8 mouse cellular contexts compared by ENCODE assay signal in genomic region chr6:90470947-90471541, GRCm38 (mm10). TPM values are rescaled to one million over a fixed set of nuclear protein-coding genes. Genes with fewer than 3 reads are reported as not detected.
DNase-seq lines count a peak whose midpoint lies in the region; ATAC-seq lines count a peak whose summit lies in the region.

No protein-coding gene starts in this region.

- peak; percentile 43 to 62 for DNase-seq in adrenal gland, adult (ENCODE audit: inconsistent age in 2 of 2, low spot score in 1 of 2)
- no peak for DNase-seq in adrenal gland, adult 8-10 months
- DNase-seq in Muller cell, postnatal 12 days (ENCODE audit: inconsistent ontology term) = peak; percentile 61
- peak; percentile 86 for DNase-seq in gastrocnemius, postnatal 25 days
- no peak for DNase-seq in yolk sac, embryonic 10.5 days (ENCODE audit: low spot score)

- H3K4me2 ChIP-seq in kidney, embryonic 15.5 days = no peak overlapping the region
- no peak overlapping the region for H3K4me2 ChIP-seq in limb, embryonic 15.5 days
- H3K4me2 ChIP-seq in stomach, embryonic 14.5 days (replicated peaks; ENCODE audit: low read depth, low read length) = no peak overlapping the region

- no peak for ATAC-seq in kidney, embryonic 15.5 days (replicated peaks; ENCODE audit: low FRiP score)
- peak; percentile 71 for ATAC-seq in limb, embryonic 15.5 days (ENCODE audit: insufficient number of reproducible peaks, low FRiP score, low TSS enrichment, low read depth)
- ATAC-seq in stomach, embryonic 14.5 days (ENCODE audit: insufficient number of reproducible peaks, insufficient read depth, low FRiP score, low read depth) = no peak

- H3K4me1 ChIP-seq in kidney, embryonic 15.5 days = peaks cover 18% of the 10 kb centered on the region; the same call in 1 of the 2 replicates
- peaks cover 28% of the 10 kb centered on the region for H3K4me1 ChIP-seq in limb, embryonic 15.5 days
- no peaks in the 10 kb centered on the region; the same call in 1 of the 2 replicates for H3K4me1 ChIP-seq in stomach, embryonic 14.5 days (ENCODE audit: control insufficient read depth, insufficient read depth, low read length)

- 64% methylated on average over 12 of the region's 12 CpGs for WGBS in kidney, embryonic 15.5 days
- 24% methylated on average over 12 of the region's 12 CpGs for WGBS in limb, embryonic 15.5 days
- WGBS in stomach, embryonic 14.5 days = 51% methylated on average over 12 of the region's 12 CpGs

- H3K27me3 ChIP-seq in kidney, embryonic 15.5 days = no peaks in the 10 kb centered on the region
- H3K27me3 ChIP-seq in limb, embryonic 15.5 days = no peaks in the 10 kb centered on the region
- no peaks in the 10 kb centered on the region for H3K27me3 ChIP-seq in stomach, embryonic 14.5 days (ENCODE audit: control insufficient read depth, insufficient read depth, low read length)

- H3K36me3 ChIP-seq in kidney, embryonic 15.5 days = peaks cover 4% of the 10 kb centered on the region; the same call in 1 of the 2 replicates
- H3K36me3 ChIP-seq in limb, embryonic 15.5 days = peaks cover 16% of the 10 kb centered on the region; the same call in 1 of the 2 replicates
- no peaks in the 10 kb centered on the region for H3K36me3 ChIP-seq in stomach, embryonic 14.5 days (ENCODE audit: control insufficient read depth, insufficient read depth, low read length)

- H3K9ac ChIP-seq in kidney, embryonic 15.5 days = no peak overlapping the region
- no peak overlapping the region for H3K9ac ChIP-seq in limb, embryonic 15.5 days
- no peak overlapping the region for H3K9ac ChIP-seq in stomach, embryonic 14.5 days (replicated peaks; ENCODE audit: low read depth, low read length)

- H3K27ac ChIP-seq in kidney, embryonic 15.5 days = peak overlapping the region; percentile 68
- H3K27ac ChIP-seq in limb, embryonic 15.5 days = peak overlapping the region; percentile 83
- H3K27ac ChIP-seq in stomach, embryonic 14.5 days (ENCODE audit: low read length) = peak overlapping the region; percentile 44

- no peaks in the 10 kb centered on the region for H3K9me3 ChIP-seq in kidney, embryonic 15.5 days (replicated peaks)
- H3K9me3 ChIP-seq in limb, embryonic 15.5 days = no peaks in the 10 kb centered on the region
- H3K9me3 ChIP-seq in stomach, embryonic 14.5 days (ENCODE audit: control insufficient read depth, low read depth, low read length) = no peaks in the 10 kb centered on the region

- H3K4me3 ChIP-seq in kidney, embryonic 15.5 days (replicated peaks) = no peak overlapping the region
- H3K4me3 ChIP-seq in limb, embryonic 15.5 days = no peak overlapping the region
- H3K4me3 ChIP-seq in stomach, embryonic 14.5 days (ENCODE audit: low read depth, low read length) = no peak overlapping the region

RNA-seq across cellular contexts. Expression of gene Klf15, which starts 8.7 kb away (rescaled TPM):
- total RNA-seq in adrenal gland, adult 8-10 months (2022) = 10 to 100 TPM; 18.3 to 30.6 (median 27.6) TPM
- total RNA-seq in gastrocnemius, postnatal 25 days (2021) = 10 to 100 TPM; 29.8 to 33.3 TPM
- polyA plus RNA-seq in kidney, embryonic 15.5 days (2015; fragmentation: Nextera tagmentation; extraction: Ambion mirVana) = 11.7 and 12.6 TPM in 2 replicates
- polyA plus RNA-seq in limb, embryonic 15.5 days (2015; fragmentation: Nextera tagmentation; extraction: Ambion mirVana) = 5.9 and 6.0 TPM in 2 replicates
- polyA plus RNA-seq in stomach, embryonic 14.5 days (2014; fragmentation: Nextera tagmentation; extraction: Ambion mirVana) = 3.8 and 4.8 TPM in 2 replicates

RNA-seq across cellular contexts. Expression of gene Aldh1l1, which starts 15.2 kb away (rescaled TPM):
- 100 to 1,000 TPM; 137 to 222 (median 182) TPM for total RNA-seq in adrenal gland, adult 8-10 months (2022)
- total RNA-seq in gastrocnemius, postnatal 25 days (2021) = 1 to 10 TPM; 5.0 to 7.6 TPM
- 11.2 and 13.8 TPM in 2 replicates for polyA plus RNA-seq in kidney, embryonic 15.5 days (2015; fragmentation: Nextera tagmentation; extraction: Ambion mirVana)
- polyA plus RNA-seq in limb, embryonic 15.5 days (2015; fragmentation: Nextera tagmentation; extraction: Ambion mirVana) = 1.9 and 2.7 TPM in 2 replicates
- 2.5 and 4.3 TPM in 2 replicates for polyA plus RNA-seq in stomach, embryonic 14.5 days (2014; fragmentation: Nextera tagmentation; extraction: Ambion mirVana)

RNA-seq across cellular contexts. Expression of gene Cfap100, which starts 42.4 kb away (rescaled TPM):
- 1 to 10 TPM in 1 of 4 experiments, under 1 TPM in 2, not detected in 1; 0.23 to 2.5 (median 0.30) TPM for total RNA-seq in adrenal gland, adult 8-10 months (2022)
- total RNA-seq in gastrocnemius, postnatal 25 days (2021) = 1 to 10 TPM; 1.0 to 1.1 TPM
- polyA plus RNA-seq in kidney, embryonic 15.5 days (2015; fragmentation: Nextera tagmentation; extraction: Ambion mirVana) = 0.30 and 0.58 TPM in 2 replicates
- polyA plus RNA-seq in limb, embryonic 15.5 days (2015; fragmentation: Nextera tagmentation; extraction: Ambion mirVana) = 0.44 and 1.0 TPM in 2 replicates
- polyA plus RNA-seq in stomach, embryonic 14.5 days (2014; fragmentation: Nextera tagmentation; extraction: Ambion mirVana) = 0.61 and 0.71 TPM in 2 replicates

Comparison
In these comparisons a context has a peak if more than half of its experiments do, and no peak if none do; other contexts are left out.
1. DNase-seq: peak in adrenal gland, adult (2 of 2), Muller cell, postnatal 12 days (single experiment) and gastrocnemius, postnatal 25 days (single experiment); none in adrenal gland, adult 8-10 months (single experiment) and yolk sac, embryonic 10.5 days (single experiment).
2. Peak in every context shown above with its lines, with median percentiles within 50 percentile points of each other: H3K27ac ChIP-seq.